Mouse (Mus musculus) c-Kit-positive CD71-negative TER-119-negative erythroid progenitor cells, embryonic 14.5 days (primary cell): ENCODE measurements at regions not wholly inside any gene's neighbourhood (a gene's known extent, or its start where the extent isn't known, plus 50 kb on each side); places are given as distances from the start of the nearest gene placed in this dataset.

Experiments used
- DNase-seq: peaks from one replicate; pipeline ENCODE4 v3.0.0-alpha.2; 2013; ENCODE audit warnings: low read depth

- no peak for DNase-seq
Measured at GRCm38 (mm10) chr10:96955776-96956448, 339.1 kb downstream of the Btg1 start.

- DNase-seq: no peak
Measured at GRCm38 (mm10) chr10:96956449-96956834, 339.6 kb downstream of the Btg1 start.

GRCm38 (mm10) chr10:96957019-96957418 lies 340.2 kb downstream of the Btg1 start:
- no peak for DNase-seq

GRCm38 (mm10) chr10:96969825-96970224 lies 353.0 kb downstream of the Btg1 start:
- no peak for DNase-seq

GRCm38 (mm10) chr10:96970737-96971136 lies 353.9 kb downstream of the Btg1 start:
- no peak for DNase-seq

- DNase-seq: no peak
Measured at GRCm38 (mm10) chr10:96971810-96972209, 355.0 kb downstream of the Btg1 start.

- DNase-seq: no peak
Measured at GRCm38 (mm10) chr10:96974326-96974977, 357.6 kb downstream of the Btg1 start.

GRCm38 (mm10) chr10:96976691-96977090 lies 359.9 kb downstream of the Btg1 start:
- DNase-seq: no peak

- no peak for DNase-seq
Measured at GRCm38 (mm10) chr10:96980494-96980831, 363.7 kb downstream of the Btg1 start.

GRCm38 (mm10) chr10:96980832-96981515 lies 364.2 kb downstream of the Btg1 start:
- DNase-seq: no peak

GRCm38 (mm10) chr10:96981516-96981869 lies 364.7 kb downstream of the Btg1 start:
- no peak for DNase-seq

GRCm38 (mm10) chr10:97000871-97001270 lies 384.1 kb downstream of the Btg1 start:
- DNase-seq: no peak

- DNase-seq: no peak
Measured at GRCm38 (mm10) chr10:97008873-97009272, 392.1 kb downstream of the Btg1 start.

- DNase-seq: no peak
Measured at GRCm38 (mm10) chr10:97009859-97010258, 393.1 kb downstream of the Btg1 start.

- no peak for DNase-seq
Measured at GRCm38 (mm10) chr10:97018641-97019040, 401.8 kb downstream of the Btg1 start.

GRCm38 (mm10) chr10:97028776-97029175 lies 412.0 kb downstream of the Btg1 start:
- DNase-seq: no peak

GRCm38 (mm10) chr10:97030996-97031395 lies 414.2 kb downstream of the Btg1 start:
- DNase-seq: no peak

- no peak for DNase-seq
Measured at GRCm38 (mm10) chr10:97035371-97035786, 418.6 kb downstream of the Btg1 start.

GRCm38 (mm10) chr10:97038025-97038424 lies 421.2 kb downstream of the Btg1 start:
- DNase-seq: no peak

GRCm38 (mm10) chr10:97047566-97047965 lies 430.8 kb downstream of the Btg1 start:
- DNase-seq: no peak

GRCm38 (mm10) chr10:97047996-97048395 lies 431.2 kb downstream of the Btg1 start:
- no peak for DNase-seq

GRCm38 (mm10) chr10:97054472-97054871 lies 424.9 kb upstream of the Dcn start:
- no peak for DNase-seq

- no peak for DNase-seq
Measured at GRCm38 (mm10) chr10:97061961-97062360, 417.4 kb upstream of the Dcn start.
